Mouse (Mus musculus) lung, adult 2 months (tissue): ENCODE measurements around the gene Prr23a1. TPM values are rescaled to one million over a fixed set of nuclear protein-coding genes. Genes with fewer than 3 reads are reported as not detected.
"Not testable (repeated sequence)": the region's sequence is repeated elsewhere in the genome, so short reads cannot be mapped to it uniquely, and the experiment has no call there.

ENCODE experiments used
- DNase-seq: peaks from one replicate; pipeline ENCODE4 v3.0.0; 2022
- H3K4me1 ChIP-seq: fragments of 200-500 bp; 2 replicates; pipeline ENCODE4 v1.6.1; 2011; ENCODE audit warnings: low read length; ENCODE audit not compliant: control insufficient read depth, insufficient read depth
- H3K4me3 ChIP-seq: fragments of 200-500 bp; replicated peaks from 2 replicates; pipeline ENCODE3; 2011; ENCODE audit warnings: low read depth, mild to moderate bottlenecking, control low read depth, low read length; ENCODE audit errors: extremely low read depth
- CTCF ChIP-seq: fragments of 200-500 bp; IDR thresholded peaks from 2 replicates; pipeline ENCODE4 v1.5.1; 2011; ENCODE audit warnings: mild to moderate bottlenecking, low read length, control low read depth; ENCODE audit not compliant: insufficient read depth
- POLR2A ChIP-seq: fragments of 200-500 bp; IDR thresholded peaks from 2 replicates; pipeline ENCODE4 v1.6.1; 2011; ENCODE audit warnings: low read depth, mild to moderate bottlenecking, control low read depth, low read length, borderline replicate concordance; ENCODE audit errors: extremely low read depth
- WGBS: fragments of 180-500 bp; shearing (Covaris S2); methylation state at CpG from one replicate; pipeline ENCODE4 v1.1.7; 2018; 5-methylcytosine and 5-hydroxymethylcytosine counted together
- polyA plus RNA-seq: library from polyadenylated mRNA; depleted of rRNA; stranded (reverse); fragments of >200 nt; gene quantifications from 2 replicates; pipeline ENCODE4 v1.2.3, GENCODE M21; 2012; rRNA removed

Gene Prr23a1
- not detected in 2 replicates for polyA plus RNA-seq

- Histone ChIP-seq H3K4me3 (no peak within 1 kb of the TSS), H3K4me1 (no peaks in the 10 kb centered on the region)
- DNase-seq = no peak
- TF ChIP-seq CTCF (no peak), POLR2A (no peak)
- 59% methylated on average over 22 of the region's 22 CpGs for WGBS
Measured at GRCm38 (mm10) chr9:98842117-98842516, at the start of gene Prr23a1. Prr23a1 (plus strand) TSS chr9:98842503.

GRCm38 (mm10) chr9:98799021-98799420 is 43.3 kb upstream of the Prr23a1 start:
- H3K4me1 ChIP-seq = no peaks in the 10 kb centered on the region
- no peak overlapping the region for H3K4me3 ChIP-seq
- 65% methylated on average over 1 of the region's 1 CpGs for WGBS
- no peak for DNase-seq
- TF ChIP-seq CTCF (no peak), POLR2A (no peak)

- TF ChIP-seq CTCF = no peak
- no peak for TF ChIP-seq POLR2A
- 69% methylated on average over 12 of the region's 12 CpGs for WGBS
- Histone ChIP-seq H3K4me3 (no peak overlapping the region), H3K4me1 (no peaks in the 10 kb centered on the region)
- no peak for DNase-seq
Measured at GRCm38 (mm10) chr9:98803971-98804370, 38.3 kb upstream of the Prr23a1 start.

DNA sequence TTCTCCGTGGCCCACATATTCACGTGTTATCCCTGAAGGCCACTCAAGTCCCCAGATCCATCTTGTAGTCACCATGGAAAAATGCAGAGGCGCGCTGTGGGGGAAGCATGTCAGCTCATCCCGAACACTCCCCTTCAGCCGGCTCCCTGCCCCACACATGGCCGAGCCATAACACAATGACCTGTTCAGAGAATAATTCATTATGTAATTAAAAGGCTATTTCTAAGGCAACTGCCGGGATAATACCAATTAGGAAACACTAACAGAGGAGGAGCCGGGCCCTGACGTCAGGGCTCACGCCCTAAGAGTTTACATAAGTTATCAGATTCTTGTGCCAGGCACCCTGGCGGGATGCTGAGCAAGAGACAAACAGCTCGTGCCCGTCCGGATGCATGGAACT is 36.8 kb upstream of the Prr23a1 start:
- H3K4me3 ChIP-seq = no peak overlapping the region
- no peak for DNase-seq
- H3K4me1 ChIP-seq = no peaks in the 10 kb centered on the region
- TF ChIP-seq CTCF = no peak
- WGBS = 40% methylated on average over 15 of the region's 15 CpGs

DNA sequence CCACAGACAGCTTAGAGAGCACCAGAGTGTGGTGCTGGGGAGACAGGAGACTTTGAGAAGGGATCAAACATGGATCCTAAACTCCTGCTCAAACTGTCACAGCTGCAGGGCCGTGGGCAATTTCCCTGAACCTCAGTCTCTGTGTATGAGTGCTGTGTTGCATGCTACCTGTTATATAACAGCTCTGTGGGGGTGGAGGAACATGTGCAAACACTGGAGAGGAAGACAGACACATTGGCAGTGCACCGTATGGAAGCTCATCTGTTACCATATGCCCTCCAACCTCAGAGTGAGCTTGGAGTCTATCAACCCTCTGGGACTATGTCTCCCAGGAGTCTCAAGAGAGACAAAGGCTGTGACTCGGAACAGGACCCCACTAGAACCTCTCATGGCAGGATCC is 36.4 kb upstream of the Prr23a1 start:
- TF ChIP-seq CTCF (no peak), POLR2A (no peak)
- 50% methylated on average over 3 of the region's 3 CpGs for WGBS
- no peak for DNase-seq
- Histone ChIP-seq H3K4me1 (no peaks in the 10 kb centered on the region), H3K4me3 (no peak overlapping the region)

DNA sequence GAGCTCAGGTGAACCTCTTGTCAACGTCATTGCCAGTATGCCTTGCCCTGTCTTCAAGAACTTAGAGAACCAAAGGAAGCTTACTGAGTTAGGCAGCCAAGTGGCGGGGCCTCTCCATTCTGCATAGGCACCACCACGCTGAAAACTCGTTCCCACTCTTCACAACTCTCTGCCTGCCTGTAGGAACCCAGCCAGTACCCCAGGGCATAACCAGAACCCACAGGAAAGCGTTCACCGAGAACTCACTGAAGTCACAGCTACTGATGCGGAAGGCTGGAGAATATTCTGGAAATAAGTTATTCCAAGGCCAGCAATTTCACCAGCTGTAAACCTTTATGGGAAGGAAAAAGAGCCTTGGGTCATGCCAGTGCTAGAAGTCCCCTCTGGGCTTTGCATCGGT is 34.7 kb upstream of the Prr23a1 start:
- no peaks in the 10 kb centered on the region for H3K4me1 ChIP-seq
- WGBS = 82% methylated on average over 8 of the region's 8 CpGs
- TF ChIP-seq CTCF (no peak), POLR2A (no peak)
- H3K4me3 ChIP-seq = no peak overlapping the region
- DNase-seq = no peak

- H3K4me1 ChIP-seq, H3K4me3 ChIP-seq: not testable (repeated sequence)
- WGBS = 65% methylated on average over 2 of the region's 2 CpGs
- peak; percentile 13 for DNase-seq
Measured at GRCm38 (mm10) chr9:98809526-98809925, 32.8 kb upstream of the Prr23a1 start.

DNA sequence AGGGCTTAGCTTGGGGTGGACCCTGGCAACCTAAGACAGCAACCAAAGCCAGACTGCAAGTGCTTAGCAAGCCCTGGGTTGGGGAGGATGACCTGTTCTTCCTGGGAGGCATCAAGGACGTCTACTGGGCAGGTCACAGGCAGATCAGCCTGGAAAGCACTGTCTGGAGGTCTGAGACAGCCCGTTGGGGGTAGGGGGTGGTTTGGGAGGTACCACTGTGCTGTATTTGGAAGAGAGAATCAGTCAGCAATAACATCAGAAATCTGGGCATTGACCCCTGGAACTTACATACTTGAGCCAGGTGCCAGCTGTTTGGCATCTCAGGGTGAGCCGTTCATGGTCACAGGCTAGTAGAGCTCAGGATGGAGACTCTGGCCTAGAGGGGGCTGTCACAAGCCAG is 26.2 kb upstream of the Prr23a1 start:
- 59% methylated on average over 3 of the region's 3 CpGs for WGBS
- TF ChIP-seq POLR2A (no peak), CTCF (no peak)
- H3K4me1 ChIP-seq = no peaks in the 10 kb centered on the region
- no peak overlapping the region for H3K4me3 ChIP-seq
- DNase-seq = no peak

DNA sequence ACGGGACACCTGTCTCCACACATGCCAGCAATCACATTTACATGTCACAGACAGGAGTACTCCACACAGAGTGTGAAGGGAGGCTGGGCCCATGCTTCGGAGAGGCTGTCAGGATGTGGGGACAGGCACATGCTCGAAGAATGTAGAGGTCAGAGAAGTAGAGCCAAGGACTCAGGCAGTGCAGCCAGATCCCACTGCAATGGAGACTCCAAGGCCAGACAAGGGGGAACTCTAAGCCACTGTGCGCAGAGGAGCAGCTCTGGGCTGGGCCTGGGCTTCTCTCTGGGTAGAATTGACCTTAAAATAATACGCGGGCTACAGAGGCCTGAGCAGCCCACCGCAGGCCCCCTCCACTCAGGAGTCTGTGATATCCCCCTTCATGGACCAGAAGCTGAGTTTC is 24.7 kb upstream of the Prr23a1 start:
- 72% methylated on average over 7 of the region's 7 CpGs for WGBS
- Histone ChIP-seq H3K4me3 (no peak overlapping the region), H3K4me1 (no peaks in the 10 kb centered on the region)
- no peak for DNase-seq
- TF ChIP-seq POLR2A (no peak), CTCF (no peak)

DNA sequence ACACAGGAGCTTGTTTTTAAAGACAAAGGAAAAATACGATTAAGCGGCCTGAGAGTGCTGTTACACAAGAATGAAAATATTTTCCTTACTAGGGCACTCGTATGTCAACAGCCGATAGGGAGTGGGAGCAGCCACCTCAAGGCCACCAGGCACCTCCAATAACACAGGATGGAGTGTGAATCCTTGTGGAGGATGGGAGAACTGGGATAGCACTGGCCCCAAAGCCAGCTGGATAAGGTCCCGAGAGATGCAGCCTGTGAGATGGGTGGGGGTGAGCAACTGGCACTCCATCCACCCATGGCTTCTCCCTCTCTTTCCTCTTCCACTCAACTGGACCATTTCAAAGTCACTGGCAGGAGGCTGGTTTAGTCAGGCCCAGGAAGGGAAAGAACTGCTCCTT is 23.3 kb upstream of the Prr23a1 start:
- TF ChIP-seq POLR2A = no peak
- no peak for TF ChIP-seq CTCF
- H3K4me1 ChIP-seq = no peaks in the 10 kb centered on the region
- no peak overlapping the region for H3K4me3 ChIP-seq
- no peak for DNase-seq
- 42% methylated on average over 5 of the region's 5 CpGs for WGBS

DNA sequence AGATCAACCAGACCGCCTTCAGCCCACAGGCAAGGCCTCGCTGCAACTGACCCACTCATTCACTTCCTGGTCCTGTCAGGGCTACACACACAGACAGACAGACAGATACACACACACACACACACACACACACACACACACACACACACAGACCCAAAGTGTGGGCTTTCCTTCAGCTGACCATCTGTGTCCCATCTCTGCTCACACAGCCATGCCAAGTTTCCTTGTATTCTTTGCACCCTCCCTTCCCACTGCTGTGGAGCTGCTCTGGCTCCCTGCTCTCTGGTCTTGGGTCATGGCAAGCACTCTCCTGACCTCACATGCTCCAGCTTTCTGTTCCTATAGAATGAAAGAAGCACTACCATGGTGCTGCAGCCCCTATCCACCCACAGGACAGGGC is 22.8 kb upstream of the Prr23a1 start:
- Histone ChIP-seq H3K4me1 (no peaks in the 10 kb centered on the region), H3K4me3 (no peak overlapping the region)
- WGBS = 60% methylated on average over 2 of the region's 2 CpGs
- TF ChIP-seq POLR2A (no peak), CTCF (no peak)
- peak; percentile 8 for DNase-seq
